Mouse (Mus musculus) adrenal gland, postnatal 14 days (tissue): Measurements from ENCODE around the gene Brf1. TPM values are rescaled to one million over a fixed set of nuclear protein-coding genes. Genes with fewer than 3 reads are reported as not detected.
A peak's percentile ranks its signal among the peaks of the same experiment; 100 is the strongest.

Experiments
- DNase-seq: peaks from one replicate; pipeline ENCODE4 v3.0.0; 2021; ENCODE audit warnings: mixed read lengths
- total RNA-seq: library from RNA; stranded (reverse); gene quantifications from 2 replicates; pipeline ENCODE4 v1.2.3, GENCODE M21; 2021

Brf1 gene
- total RNA-seq, 1 experiment from 2014 or later, result 46.3 TPM

GRCm38 (mm10) chr12:112938873-112939565 is 61.5 kb downstream of the Brf1 start:
- DNase-seq, result no peak

GRCm38 (mm10) chr12:112938366-112938765 is 62.1 kb downstream of the Brf1 start:
- DNase-seq, result no peak

GRCm38 (mm10) chr12:112937906-112938305 is 62.6 kb downstream of the Brf1 start:
- DNase-seq, result no peak

- no peak for DNase-seq
These were observed 67.9 kb downstream of the Brf1 start for GRCm38 (mm10) chr12:112932647-112933046.

- peak; percentile 68 for DNase-seq
These were observed 70.7 kb downstream of the Brf1 start, which contains the start of gene Jag2 for GRCm38 (mm10) chr12:112929562-112930352. Gene Jag2 (minus strand): TSS chr12:112929776.

- peak; percentile 51 for DNase-seq
These were observed 71.9 kb downstream of the Brf1 start for GRCm38 (mm10) chr12:112928401-112929241.

- no peak for DNase-seq
These were observed 73.2 kb downstream of the Brf1 start for GRCm38 (mm10) chr12:112927265-112927664.

- no peak for DNase-seq
These were observed 74.6 kb downstream of the Brf1 start for GRCm38 (mm10) chr12:112925950-112926349.

- no peak for DNase-seq
These were observed 78.0 kb downstream of the Brf1 start for GRCm38 (mm10) chr12:112922541-112922940.

- DNase-seq, result no peak
These were observed 79.0 kb downstream of the Brf1 start for GRCm38 (mm10) chr12:112921518-112921917.

GRCm38 (mm10) chr12:112917906-112918305 is 82.6 kb downstream of the Brf1 start:
- DNase-seq, result no peak

- DNase-seq, result no peak
These were observed 83.0 kb downstream of the Brf1 start for GRCm38 (mm10) chr12:112917486-112917885.

- peak; percentile 33 for DNase-seq
These were observed 83.7 kb downstream of the Brf1 start for GRCm38 (mm10) chr12:112916698-112917400.

- no peak for DNase-seq
These were observed 84.9 kb downstream of the Brf1 start for GRCm38 (mm10) chr12:112915587-112915986.

GRCm38 (mm10) chr12:112914527-112914926 is 86.0 kb downstream of the Brf1 start:
- DNase-seq, result peak; percentile 47

GRCm38 (mm10) chr12:112912951-112913745 is 87.4 kb downstream of the Brf1 start:
- DNase-seq, result no peak

GRCm38 (mm10) chr12:112911701-112912100 is 88.8 kb downstream of the Brf1 start:
- no peak for DNase-seq
